Mouse (Mus musculus) B cell, adult 67 days (primary cell): ENCODE results near the gene Ndc80. TPM values are rescaled to one million over a fixed set of nuclear protein-coding genes. Genes with fewer than 3 reads are reported as not detected.

Experiments
- total RNA-seq, 2 experiments: library from RNA; stranded (reverse); gene quantifications; 4 replicates each; pipeline ENCODE4 v1.2.4; 2023

Ndc80 gene
- 10 to 100 TPM; 12.8 to 14.5 TPM for total RNA-seq

GRCm38 (mm10) chr17:71526711-71527564 lies at the start of gene Ndc80:
Ndc80 (minus strand) TSS chr17:71526857.

GRCm38 (mm10) chr17:71551757-71552451 lies 25.2 kb upstream of the Ndc80 start, which contains the start of gene Spdya:
Spdya (plus strand) TSS chr17:71552061.

GRCm38 (mm10) chr17:71474762-71475704 lies 51.6 kb downstream of the Ndc80 start, which contains the start of gene Smchd1:
Smchd1 (minus strand) TSS chr17:71475343.

GRCm38 (mm10) chr17:71459818-71460217 lies 66.8 kb downstream of the Ndc80 start, which contains the start of gene Gm4707:
Gm4707 (minus strand) TSS chr17:71459918.

Other genes starting within 250 kb of the Ndc80 start
- gene Emilin2, start 214.9 kb downstream of the Ndc80 start, total RNA-seq = 1 to 10 TPM; 4.7 to 5.0 TPM
- 10 to 100 TPM; 28.4 to 34.2 TPM for gene Gm4707, start 66.9 kb downstream of the Ndc80 start, total RNA-seq
- 100 to 1,000 TPM; 235 to 239 TPM for gene Smchd1, start 51.5 kb downstream of the Ndc80 start, total RNA-seq
- gene Spdya, start 25.2 kb upstream of the Ndc80 start, total RNA-seq = not detected
- gene Wdr43, start 89.0 kb upstream of the Ndc80 start, total RNA-seq = 100 to 1,000 TPM; 125 to 142 TPM
- not detected for gene Togaram2, start 146.4 kb upstream of the Ndc80 start, total RNA-seq
- gene Pcare, start 226.0 kb upstream of the Ndc80 start, total RNA-seq = not detected
- not detected for gene Clip4, start 241.6 kb upstream of the Ndc80 start, total RNA-seq